Mouse (Mus musculus) lung, embryonic 15.5 days (tissue): Measurements from ENCODE around the gene Spsb3. TPM values are rescaled to one million over a fixed set of nuclear protein-coding genes. Genes with fewer than 3 reads are reported as not detected.
A peak's percentile ranks its signal among the peaks of the same experiment; 100 is the strongest.

ENCODE experiments used
- ATAC-seq: fragments of 200-750 bp; cut with Nextera tagmentation; 2 replicates; pipeline ENCODE4 v1.8.0; 2017; ENCODE audit warnings: moderate number of reproducible peaks, borderline replicate concordance; ENCODE audit not compliant: low FRiP score, low TSS enrichment; ENCODE audit errors: extremely low read depth
- H3K27ac ChIP-seq: fragments of 300-500 bp; sonication (generic); 2 replicates; pipeline ENCODE4 v1.5.1; 2015; ENCODE audit warnings: moderate library complexity, mild to moderate bottlenecking, inconsistent platforms
- H3K27me3 ChIP-seq: fragments of 300-500 bp; sonication (generic); 2 replicates; pipeline ENCODE4 v1.6.1; 2015; ENCODE audit warnings: inconsistent platforms
- H3K36me3 ChIP-seq: fragments of 300-500 bp; sonication (generic); 2 replicates; pipeline ENCODE4 v1.6.1; 2015; ENCODE audit warnings: inconsistent platforms
- H3K4me1 ChIP-seq: fragments of 300-500 bp; sonication (generic); 2 replicates; pipeline ENCODE4 v1.6.1; 2015; ENCODE audit warnings: inconsistent platforms
- H3K4me2 ChIP-seq: fragments of 300-500 bp; sonication (generic); 2 replicates; pipeline ENCODE4 v1.6.1; 2015; ENCODE audit warnings: inconsistent platforms, mild to moderate bottlenecking, moderate library complexity
- H3K4me3 ChIP-seq: fragments of 300-500 bp; sonication (generic); 2 replicates; pipeline ENCODE4 v1.5.1; 2015; ENCODE audit warnings: mild to moderate bottlenecking, inconsistent platforms
- H3K9ac ChIP-seq: fragments of 300-500 bp; sonication (generic); 2 replicates; pipeline ENCODE4 v1.6.1; 2015; ENCODE audit warnings: inconsistent platforms
- H3K9me3 ChIP-seq: fragments of 300-500 bp; sonication (generic); 2 replicates; pipeline ENCODE4 v1.6.1; 2016; ENCODE audit warnings: inconsistent platforms
- WGBS: fragments of 180-500 bp; shearing (Covaris S2); methylation state at CpG from one replicate; pipeline ENCODE4 v1.1.7; 2015; 5-methylcytosine and 5-hydroxymethylcytosine counted together
- polyA plus RNA-seq: library from polyadenylated mRNA; unstranded; fragments of >200 nt; fragmentation: Nextera tagmentation; extraction: Ambion mirVana; gene quantifications from 2 replicates; pipeline ENCODE4 v1.2.1, GENCODE M21; 2015

Gene Spsb3
- polyA plus RNA-seq, 1 experiment from 2014 or later, result 44.2 TPM

GRCm38 (mm10) chr17:24890151-24891092, 4.0 kb downstream of the Spsb3 start:
- H3K36me3 ChIP-seq, result peaks cover 33% of the 10 kb centered on the region
- WGBS, result 86% methylated on average over 19 of the region's 19 CpGs
- H3K9me3 ChIP-seq, result no peaks in the 10 kb centered on the region
- no peak overlapping the region for H3K27ac ChIP-seq
- no peak overlapping the region for H3K9ac ChIP-seq
- no peaks in the 10 kb centered on the region for H3K27me3 ChIP-seq
- no peak overlapping the region for H3K4me2 ChIP-seq
- no peak for ATAC-seq
- H3K4me3 ChIP-seq, result no peak overlapping the region
- H3K4me1 ChIP-seq, result peaks cover 29% of the 10 kb centered on the region

DNA sequence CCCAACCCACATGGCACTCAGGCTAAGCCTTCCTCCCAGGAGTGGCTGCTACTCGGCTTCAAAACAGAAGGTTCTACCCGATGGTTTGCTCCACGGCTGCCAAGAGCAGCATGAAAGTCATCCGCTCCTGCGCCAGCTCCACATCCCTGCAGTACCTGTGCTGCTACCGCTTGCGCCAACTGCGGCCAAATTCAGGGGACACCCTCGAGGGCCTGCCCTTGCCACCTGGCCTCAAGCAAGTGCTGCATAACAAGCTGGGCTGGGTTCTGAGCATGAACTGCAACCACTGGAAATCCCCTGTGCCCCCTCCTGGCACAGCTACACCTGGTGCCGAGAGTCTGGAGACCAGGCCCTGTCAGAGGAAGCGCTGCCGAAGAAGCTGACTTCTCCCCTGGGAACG, 4.9 kb downstream of the Spsb3 start:
- Histone ChIP-seq H3K4me1 (peaks cover 31% of the 10 kb centered on the region), H3K27me3 (no peaks in the 10 kb centered on the region), H3K4me3 (no peak overlapping the region), H3K4me2 (no peak overlapping the region), H3K36me3 (peaks cover 33% of the 10 kb centered on the region), H3K27ac (no peak overlapping the region), H3K9ac (no peak overlapping the region), H3K9me3 (no peaks in the 10 kb centered on the region)
- 82% methylated on average over 13 of the region's 13 CpGs for WGBS
- no peak for ATAC-seq

GRCm38 (mm10) chr17:24892785-24893184, 6.3 kb downstream of the Spsb3 start:
- H3K36me3 ChIP-seq, result peaks cover 39% of the 10 kb centered on the region
- peaks cover 35% of the 10 kb centered on the region for H3K4me1 ChIP-seq
- 88% methylated on average over 12 of the region's 12 CpGs for WGBS
- H3K9me3 ChIP-seq, result no peaks in the 10 kb centered on the region
- H3K27me3 ChIP-seq, result no peaks in the 10 kb centered on the region
- H3K4me2 ChIP-seq, result no peak overlapping the region
- no peak overlapping the region for H3K27ac ChIP-seq
- no peak for ATAC-seq
- H3K9ac ChIP-seq, result no peak overlapping the region
- H3K4me3 ChIP-seq, result no peak overlapping the region

DNA sequence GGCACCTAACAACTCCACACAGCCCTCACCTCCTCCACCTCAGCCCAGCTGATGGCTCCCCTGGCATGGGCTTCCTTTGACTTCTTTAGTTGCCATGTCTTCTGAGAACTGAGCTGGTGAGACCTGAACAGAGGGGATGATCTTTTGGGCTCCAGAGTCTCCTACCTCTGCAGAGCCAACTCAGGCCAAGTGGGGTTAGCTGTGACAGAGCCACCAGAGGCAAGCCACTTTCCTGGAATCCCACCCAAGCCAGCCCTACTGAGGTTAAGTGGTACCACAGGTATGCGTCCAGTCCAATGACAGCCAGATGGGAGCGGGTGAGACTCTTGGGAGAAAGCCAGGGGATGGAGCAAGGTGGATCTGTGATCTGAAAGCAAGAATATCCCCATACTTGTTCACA, 6.8 kb downstream of the Spsb3 start:
- Histone ChIP-seq H3K4me3 (peak overlapping the region; percentile 95; the same call in 1 of the 2 replicates), H3K9ac (no peak overlapping the region), H3K27ac (no peak overlapping the region), H3K36me3 (peaks cover 42% of the 10 kb centered on the region), H3K4me2 (no peak overlapping the region), H3K27me3 (no peaks in the 10 kb centered on the region), H3K4me1 (peaks cover 33% of the 10 kb centered on the region), H3K9me3 (no peaks in the 10 kb centered on the region)
- WGBS, result 90% methylated on average over 2 of the region's 2 CpGs
- no peak for ATAC-seq

GRCm38 (mm10) chr17:24894061-24894994, 7.9 kb downstream of the Spsb3 start:
- Histone ChIP-seq H3K4me1 (peaks cover 33% of the 10 kb centered on the region), H3K27ac (peak overlapping the region; percentile 80), H3K36me3 (peaks cover 52% of the 10 kb centered on the region), H3K9ac (peak overlapping the region; percentile 86), H3K4me3 (peak overlapping the region; percentile 95), H3K9me3 (no peaks in the 10 kb centered on the region), H3K27me3 (no peaks in the 10 kb centered on the region), H3K4me2 (peak overlapping the region; percentile 93)
- ATAC-seq, result no peak
- 10% methylated on average over 31 of the region's 31 CpGs for WGBS

DNA sequence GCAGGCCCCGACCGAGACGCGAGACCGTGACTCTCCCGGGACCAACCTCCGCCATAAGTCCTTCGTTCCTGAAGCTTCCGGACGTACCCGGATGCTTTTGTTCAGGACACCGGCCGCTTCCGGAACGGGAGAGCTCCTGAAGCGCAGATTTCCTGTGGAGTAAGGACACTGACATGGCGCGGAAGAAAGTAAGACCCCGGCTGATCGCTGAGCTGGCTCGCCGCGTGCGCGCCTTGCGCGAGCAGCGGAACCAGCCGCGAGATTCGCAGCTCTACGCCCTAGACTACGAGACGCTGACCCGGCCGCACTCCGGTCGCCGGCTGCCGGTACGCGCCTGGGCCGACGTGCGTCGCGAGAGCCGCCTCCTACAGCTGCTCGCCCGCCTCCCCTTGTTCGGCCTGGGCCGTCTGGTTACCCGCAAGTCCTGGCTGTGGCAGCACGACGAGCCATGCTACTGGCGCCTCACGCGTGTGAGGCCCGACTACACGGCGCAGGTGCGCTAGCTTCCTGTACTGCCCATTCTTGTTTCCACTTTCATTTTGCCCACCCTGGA, 8.6 kb downstream of the Spsb3 start, which contains the start of the genes Eme2 and Mrps34:
Eme2 (minus strand) TSS at position 93 of the 553 bp plus-strand sequence.
Mrps34 (plus strand) TSS at position 122 of the 553 bp plus-strand sequence.
- H3K36me3 ChIP-seq, result peaks cover 60% of the 10 kb centered on the region
- under 1% methylated on average over 61 of the region's 62 CpGs for WGBS

GRCm38 (mm10) chr17:24895571-24896240, 9.3 kb downstream of the Spsb3 start:
- Histone ChIP-seq H3K9me3 (no peaks in the 10 kb centered on the region), H3K4me2 (peak overlapping the region; percentile 93), H3K27me3 (no peaks in the 10 kb centered on the region), H3K36me3 (peaks cover 62% of the 10 kb centered on the region), H3K4me3 (peak overlapping the region; percentile 95), H3K4me1 (peaks cover 33% of the 10 kb centered on the region), H3K9ac (peak overlapping the region; percentile 86), H3K27ac (peak overlapping the region; percentile 80)
- WGBS, result 10% methylated on average over 23 of the region's 23 CpGs
- no peak for ATAC-seq

More for the DNA sequence above, 8.6 kb downstream of the Spsb3 start, which contains the start of the genes Eme2 and Mrps34:
- no peaks in the 10 kb centered on the region for H3K27me3 ChIP-seq
- peak within 1 kb of the TSS; percentile 86 for H3K9ac ChIP-seq
- peak; percentile 28 for ATAC-seq
- peak within 1 kb of the TSS; percentile 95 for H3K4me3 ChIP-seq
- peak within 1 kb of the TSS; percentile 93 for H3K4me2 ChIP-seq
- H3K27ac ChIP-seq, result peak within 1 kb of the TSS; percentile 80
- H3K4me1 ChIP-seq, result peaks cover 33% of the 10 kb centered on the region
- no peaks in the 10 kb centered on the region for H3K9me3 ChIP-seq

GRCm38 (mm10) chr17:24896241-24896992, 10.0 kb downstream of the Spsb3 start, which contains the start of gene Nme3:
TSS of gene Nme3 (plus strand) at chr17:24896500.
- Histone ChIP-seq H3K36me3 (peaks cover 62% of the 10 kb centered on the region), H3K27me3 (no peaks in the 10 kb centered on the region), H3K27ac (peak within 1 kb of the TSS; percentile 80), H3K4me3 (peak within 1 kb of the TSS; percentile 95), H3K9me3 (no peaks in the 10 kb centered on the region), H3K4me2 (peak within 1 kb of the TSS; percentile 93), H3K9ac (peak within 1 kb of the TSS; percentile 86), H3K4me1 (peaks cover 33% of the 10 kb centered on the region)
- ATAC-seq, result peak; percentile 79
- WGBS, result 2% methylated on average over 50 of the region's 50 CpGs

DNA sequence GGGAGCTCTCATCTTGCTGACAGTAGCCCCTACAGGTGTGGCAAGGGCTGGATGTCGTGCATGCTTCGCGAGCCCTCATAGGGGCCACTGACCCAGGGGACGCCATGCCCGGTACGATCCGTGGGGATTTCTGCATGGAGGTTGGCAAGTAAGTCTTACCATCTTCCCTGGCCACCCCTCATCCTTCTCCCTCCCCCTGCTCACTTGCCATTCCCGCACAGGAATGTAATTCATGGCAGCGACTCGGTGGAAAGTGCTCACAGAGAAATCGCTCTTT, 10.5 kb downstream of the Spsb3 start:
- Histone ChIP-seq H3K4me3 (peak overlapping the region; percentile 95), H3K9ac (peak overlapping the region; percentile 86), H3K27ac (peak overlapping the region; percentile 80), H3K36me3 (peaks cover 63% of the 10 kb centered on the region), H3K4me1 (peaks cover 33% of the 10 kb centered on the region), H3K27me3 (no peaks in the 10 kb centered on the region), H3K4me2 (peak overlapping the region; percentile 93), H3K9me3 (no peaks in the 10 kb centered on the region)
- WGBS, result 25% methylated on average over 11 of the region's 11 CpGs
- no peak for ATAC-seq

- WGBS, result 66% methylated on average over 4 of the region's 4 CpGs
- H3K36me3 ChIP-seq, result peaks cover 63% of the 10 kb centered on the region
- no peak overlapping the region for H3K27ac ChIP-seq
- H3K4me2 ChIP-seq, result peak overlapping the region; percentile 93
- no peaks in the 10 kb centered on the region for H3K9me3 ChIP-seq
- H3K9ac ChIP-seq, result 0 out of 2 replicates have a peak overlapping the region, but pooled peaks have one; percentile 7
- ATAC-seq, result no peak
- peak overlapping the region; percentile 95 for H3K4me3 ChIP-seq
- no peaks in the 10 kb centered on the region for H3K27me3 ChIP-seq
- H3K4me1 ChIP-seq, result peaks cover 33% of the 10 kb centered on the region
Measured at GRCm38 (mm10) chr17:24897600-24897999, 11.2 kb downstream of the Spsb3 start.
